Mouse (Mus musculus) heart, embryonic 11.5 days (tissue): ENCODE measurements around the gene Acacb. TPM values are rescaled to one million over a fixed set of nuclear protein-coding genes. Genes with fewer than 3 reads are reported as not detected.

Experiments used
- ATAC-seq: fragments of 200-750 bp; cut with Nextera tagmentation; replicated peaks from 2 replicates; pipeline ENCODE4 v1.8.0; 2017; ENCODE audit warnings: moderate library complexity; ENCODE audit not compliant: insufficient number of reproducible peaks, low FRiP score, low TSS enrichment
- H3K27ac ChIP-seq: fragments of 300-500 bp; sonication (generic); 2 replicates; pipeline ENCODE4 v1.5.1; 2014; ENCODE audit warnings: mild to moderate bottlenecking, low read depth, low read length
- H3K27me3 ChIP-seq: fragments of 300-500 bp; sonication (generic); 2 replicates; pipeline ENCODE4 v1.6.1; 2014; ENCODE audit warnings: mild to moderate bottlenecking, low read length, mixed read lengths; ENCODE audit not compliant: control insufficient read depth, insufficient read depth
- H3K36me3 ChIP-seq: fragments of 300-500 bp; sonication (generic); 2 replicates; pipeline ENCODE4 v1.6.1; 2014; ENCODE audit warnings: mild to moderate bottlenecking, low read length, moderate library complexity, mixed read lengths; ENCODE audit not compliant: control insufficient read depth, insufficient read depth
- H3K4me1 ChIP-seq: fragments of 300-500 bp; sonication (generic); 2 replicates; pipeline ENCODE4 v1.6.1; 2014; ENCODE audit warnings: low read length; ENCODE audit not compliant: control insufficient read depth, insufficient read depth
- H3K4me2 ChIP-seq: fragments of 300-500 bp; sonication (generic); 2 replicates; pipeline ENCODE4 v1.6.1; 2014; ENCODE audit warnings: mild to moderate bottlenecking, moderate library complexity
- H3K4me3 ChIP-seq: fragments of 300-500 bp; sonication (generic); 2 replicates; pipeline ENCODE4 v1.5.1; 2014; ENCODE audit warnings: low read depth, low read length
- H3K9ac ChIP-seq: fragments of 300-500 bp; sonication (generic); 2 replicates; pipeline ENCODE4 v1.6.1; 2014; ENCODE audit warnings: mild to moderate bottlenecking, low read depth, low read length, moderate library complexity
- H3K9me3 ChIP-seq: fragments of 300-500 bp; sonication (generic); replicated peaks from 2 replicates; pipeline ENCODE4 v1.6.1; 2016; ENCODE audit warnings: low read length; ENCODE audit not compliant: control insufficient read depth
- WGBS: fragments of 180-500 bp; shearing (Covaris S2); extraction: QIAGEN DNeasy Blood & Tissue Kit; methylation state at CpG from one replicate; pipeline ENCODE4 v1.1.7; 2014; ENCODE audit not compliant: insufficient replicate concordance; 5-methylcytosine and 5-hydroxymethylcytosine counted together
- polyA plus RNA-seq: library from polyadenylated mRNA; unstranded; fragments of >200 nt; fragmentation: Nextera tagmentation; extraction: Ambion mirVana; gene quantifications from 2 replicates; pipeline ENCODE4 v1.2.1, GENCODE M21; 2014

Gene Acacb
- polyA plus RNA-seq, 1 experiment from 2014 or later = 7.6 TPM

- ATAC-seq = peak; percentile 96
- Histone ChIP-seq H3K9ac (peak overlapping the region; percentile 73), H3K4me3 (peak overlapping the region; percentile 83), H3K36me3 (peaks cover 3% of the 10 kb centered on the region; the same call in 1 of the 2 replicates), H3K27ac (peak overlapping the region; percentile 67), H3K4me1 (peaks cover 35% of the 10 kb centered on the region), H3K27me3 (no peaks in the 10 kb centered on the region), H3K9me3 (no peaks in the 10 kb centered on the region), H3K4me2 (peak overlapping the region; percentile 95)
- under 1% methylated on average over 87 of the region's 87 CpGs for WGBS
Observed at GRCm38 (mm10) chr5:114130698-114131520, 15.4 kb upstream of the Acacb start.

GRCm38 (mm10) chr5:114131521-114131840, 14.9 kb upstream of the Acacb start:
- no peak for ATAC-seq
- Histone ChIP-seq H3K27me3 (no peaks in the 10 kb centered on the region), H3K9me3 (no peaks in the 10 kb centered on the region), H3K36me3 (peaks cover 3% of the 10 kb centered on the region; the same call in 1 of the 2 replicates), H3K27ac (peak overlapping the region; percentile 67), H3K4me3 (peak overlapping the region; percentile 83), H3K4me2 (peak overlapping the region; percentile 95), H3K4me1 (peaks cover 35% of the 10 kb centered on the region), H3K9ac (peak overlapping the region; percentile 73)
- WGBS = 0% methylated on average over 15 of the region's 15 CpGs

DNA sequence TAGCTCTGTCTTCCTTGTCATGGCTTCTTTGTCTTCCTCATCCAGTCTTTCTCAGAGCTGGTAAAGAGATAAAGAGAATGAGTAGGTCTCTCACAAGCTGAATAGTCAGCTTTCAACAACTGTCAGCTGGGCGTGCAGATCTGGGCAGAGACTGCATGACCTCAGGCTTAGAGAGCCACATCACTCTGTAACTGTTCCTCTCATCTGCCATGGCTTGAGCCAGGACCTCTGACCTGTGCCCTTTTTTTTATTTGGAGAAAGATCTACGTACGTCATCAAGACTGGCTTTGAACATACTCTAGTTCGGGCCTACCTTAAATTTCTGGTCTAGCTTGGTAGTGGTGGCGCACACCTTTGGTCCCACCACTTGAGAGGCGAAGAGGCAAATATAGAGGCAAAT, 13.5 kb upstream of the Acacb start:
- H3K9me3 ChIP-seq = no peaks in the 10 kb centered on the region
- no peak overlapping the region for H3K27ac ChIP-seq
- 81% methylated on average over 6 of the region's 6 CpGs for WGBS
- no peak overlapping the region for H3K4me3 ChIP-seq
- H3K4me1 ChIP-seq = peaks cover 35% of the 10 kb centered on the region
- H3K9ac ChIP-seq = no peak overlapping the region
- no peaks in the 10 kb centered on the region for H3K27me3 ChIP-seq
- H3K4me2 ChIP-seq = peak overlapping the region; percentile 8; the same call in 1 of the 2 replicates
- ATAC-seq = no peak
- H3K36me3 ChIP-seq = peaks cover 9% of the 10 kb centered on the region

DNA sequence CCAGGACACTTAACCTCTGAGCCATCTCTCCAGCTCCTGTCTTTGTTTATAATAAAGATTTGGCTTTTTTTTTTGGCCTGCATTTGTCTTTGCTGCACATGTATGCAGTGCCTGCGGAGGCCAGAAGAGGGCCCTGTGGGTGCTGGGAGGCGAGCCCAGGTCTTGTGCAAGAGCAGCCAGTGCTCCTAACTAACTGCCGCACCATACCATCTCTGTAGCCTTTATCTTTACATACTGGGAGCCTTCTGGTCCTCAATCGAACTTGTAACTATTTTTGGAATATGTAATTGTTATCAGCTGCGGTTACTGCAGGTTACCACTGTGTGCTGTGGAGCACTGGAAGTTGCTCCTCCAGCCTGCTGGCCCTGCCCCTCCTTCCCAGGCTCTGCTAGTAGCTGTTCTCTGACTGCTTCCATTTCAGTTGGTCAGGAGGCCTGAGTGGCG, 12.2 kb upstream of the Acacb start:
- Histone ChIP-seq H3K36me3 (peaks cover 9% of the 10 kb centered on the region), H3K4me2 (peak overlapping the region; percentile 32), H3K27me3 (no peaks in the 10 kb centered on the region), H3K27ac (no peak overlapping the region), H3K4me3 (no peak overlapping the region), H3K9ac (no peak overlapping the region), H3K9me3 (no peaks in the 10 kb centered on the region), H3K4me1 (peaks cover 46% of the 10 kb centered on the region)
- 31% methylated on average over 6 of the region's 6 CpGs for WGBS
- ATAC-seq = no peak

DNA sequence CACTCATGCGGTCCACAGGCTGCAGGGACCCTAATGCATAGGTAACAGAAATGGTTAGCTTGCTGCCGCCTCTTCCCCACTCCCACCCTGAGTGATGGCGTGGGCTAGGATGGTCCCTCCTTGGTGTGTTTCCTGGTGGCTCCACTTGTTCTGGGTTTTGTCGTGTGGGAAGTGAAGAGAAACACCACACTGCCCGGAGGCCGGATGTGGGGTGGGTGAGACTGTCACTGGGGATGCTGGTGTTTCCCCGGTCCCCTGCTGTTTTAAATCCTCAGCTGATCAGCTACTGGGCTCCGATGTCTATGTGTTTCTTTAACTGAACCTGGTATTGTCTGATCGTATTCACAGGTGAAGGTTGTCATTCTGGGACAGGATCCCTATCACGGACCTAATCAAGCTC, 10.8 kb upstream of the Acacb start:
- Histone ChIP-seq H3K36me3 (peaks cover 9% of the 10 kb centered on the region), H3K4me1 (peaks cover 49% of the 10 kb centered on the region), H3K4me3 (no peak overlapping the region), H3K4me2 (no peak overlapping the region), H3K9ac (no peak overlapping the region), H3K9me3 (no peaks in the 10 kb centered on the region), H3K27ac (no peak overlapping the region), H3K27me3 (no peaks in the 10 kb centered on the region)
- 85% methylated on average over 10 of the region's 10 CpGs for WGBS
- ATAC-seq = no peak

DNA sequence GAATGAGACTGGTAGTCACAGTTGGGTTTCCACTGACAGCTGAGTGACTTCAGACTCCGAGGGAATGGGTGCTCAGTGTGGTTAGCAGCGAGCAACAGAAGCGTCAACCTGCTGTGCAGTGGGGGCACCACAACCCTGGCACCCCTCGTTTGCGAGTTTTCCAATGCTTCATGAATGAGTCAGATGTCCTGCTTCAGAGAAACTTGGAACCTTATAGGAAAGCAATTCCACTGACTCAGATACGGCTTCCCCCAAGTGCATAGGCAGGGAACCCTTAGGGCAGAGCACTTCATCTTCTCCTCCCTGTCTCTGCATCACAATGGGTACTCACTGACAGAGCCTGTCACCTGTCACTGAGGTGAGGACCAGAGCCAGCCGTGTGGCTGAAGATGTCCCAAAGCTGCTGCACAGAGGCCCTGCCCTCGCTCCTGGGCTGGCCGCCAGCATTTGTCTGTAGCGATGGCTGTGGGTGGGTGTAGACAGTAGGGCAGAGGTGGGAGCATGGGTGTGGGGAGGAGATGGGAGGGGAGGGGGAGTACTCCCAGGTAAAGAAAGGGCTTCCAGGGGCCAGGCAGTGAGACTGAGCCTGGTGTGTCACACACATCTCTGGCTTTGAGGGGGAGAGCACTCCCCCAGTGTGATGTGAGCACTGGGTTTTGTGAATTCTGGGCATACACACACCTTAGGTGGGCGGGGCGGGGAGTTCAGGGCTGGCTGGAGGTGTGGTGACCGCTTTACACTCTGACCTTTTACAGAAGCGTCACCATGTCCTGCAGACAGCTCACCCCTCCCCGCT, 8.7 kb upstream of the Acacb start:
- 0 out of 2 replicates have a peak overlapping the region, but pooled peaks have one; percentile 74 for H3K27ac ChIP-seq
- WGBS = 81% methylated on average over 15 of the region's 15 CpGs

GRCm38 (mm10) chr5:114138277-114139164, 7.8 kb upstream of the Acacb start:
- H3K4me1 ChIP-seq = peaks cover 32% of the 10 kb centered on the region
- no peaks in the 10 kb centered on the region for H3K9me3 ChIP-seq
- no peak overlapping the region for H3K4me2 ChIP-seq
- no peak overlapping the region for H3K9ac ChIP-seq
- H3K36me3 ChIP-seq = peaks cover 9% of the 10 kb centered on the region
- WGBS = 74% methylated on average over 21 of the region's 21 CpGs
- H3K4me3 ChIP-seq = no peak overlapping the region
- ATAC-seq = no peak
- peak overlapping the region; percentile 74 for H3K27ac ChIP-seq
- H3K27me3 ChIP-seq = no peaks in the 10 kb centered on the region

More for the DNA sequence above, 8.7 kb upstream of the Acacb start:
- no peak for ATAC-seq
- H3K9me3 ChIP-seq = no peaks in the 10 kb centered on the region
- peaks cover 38% of the 10 kb centered on the region for H3K4me1 ChIP-seq
- no peak overlapping the region for H3K4me2 ChIP-seq
- H3K27me3 ChIP-seq = no peaks in the 10 kb centered on the region
- peaks cover 9% of the 10 kb centered on the region for H3K36me3 ChIP-seq
- no peak overlapping the region for H3K9ac ChIP-seq
- no peak overlapping the region for H3K4me3 ChIP-seq

DNA sequence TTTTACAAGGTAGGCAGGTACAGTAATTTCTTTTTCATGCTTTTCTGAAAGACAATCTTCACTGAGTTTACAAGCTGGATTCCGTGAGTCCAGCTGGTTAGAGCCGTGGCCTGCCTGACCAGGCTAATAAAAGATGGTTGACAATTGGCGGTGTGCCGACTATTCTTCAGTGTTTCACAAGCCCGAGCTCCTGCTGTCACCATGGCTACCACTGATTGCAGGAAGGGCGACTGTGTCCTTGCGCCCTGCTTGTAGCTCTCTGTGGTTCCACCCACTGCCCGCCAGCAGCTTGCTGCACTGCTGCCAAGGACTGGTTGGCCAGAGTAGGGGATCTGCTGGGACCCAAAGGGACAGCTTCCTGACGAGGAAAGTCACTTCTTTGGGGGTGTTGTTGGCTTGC, 7.2 kb upstream of the Acacb start:
- Histone ChIP-seq H3K4me2 (no peak overlapping the region), H3K9me3 (no peaks in the 10 kb centered on the region), H3K9ac (no peak overlapping the region), H3K36me3 (peaks cover 9% of the 10 kb centered on the region), H3K27me3 (no peaks in the 10 kb centered on the region), H3K27ac (peak overlapping the region; percentile 74), H3K4me1 (peaks cover 27% of the 10 kb centered on the region), H3K4me3 (no peak overlapping the region)
- WGBS = 38% methylated on average over 9 of the region's 9 CpGs
- no peak for ATAC-seq
